Mouse (Mus musculus) 3134 (cell line): ENCODE results near the gene Gm21992.
A peak's percentile ranks its signal among the peaks of the same experiment; 100 is the strongest.

Source experiments
- DNase-seq: peaks from one replicate; pipeline ENCODE4 v3.0.0-alpha.2; 2011; ENCODE audit warnings: low spot score; ENCODE audit not compliant: insufficient read length; ENCODE audit errors: extremely low read depth

The Gm21992 gene

DNA sequence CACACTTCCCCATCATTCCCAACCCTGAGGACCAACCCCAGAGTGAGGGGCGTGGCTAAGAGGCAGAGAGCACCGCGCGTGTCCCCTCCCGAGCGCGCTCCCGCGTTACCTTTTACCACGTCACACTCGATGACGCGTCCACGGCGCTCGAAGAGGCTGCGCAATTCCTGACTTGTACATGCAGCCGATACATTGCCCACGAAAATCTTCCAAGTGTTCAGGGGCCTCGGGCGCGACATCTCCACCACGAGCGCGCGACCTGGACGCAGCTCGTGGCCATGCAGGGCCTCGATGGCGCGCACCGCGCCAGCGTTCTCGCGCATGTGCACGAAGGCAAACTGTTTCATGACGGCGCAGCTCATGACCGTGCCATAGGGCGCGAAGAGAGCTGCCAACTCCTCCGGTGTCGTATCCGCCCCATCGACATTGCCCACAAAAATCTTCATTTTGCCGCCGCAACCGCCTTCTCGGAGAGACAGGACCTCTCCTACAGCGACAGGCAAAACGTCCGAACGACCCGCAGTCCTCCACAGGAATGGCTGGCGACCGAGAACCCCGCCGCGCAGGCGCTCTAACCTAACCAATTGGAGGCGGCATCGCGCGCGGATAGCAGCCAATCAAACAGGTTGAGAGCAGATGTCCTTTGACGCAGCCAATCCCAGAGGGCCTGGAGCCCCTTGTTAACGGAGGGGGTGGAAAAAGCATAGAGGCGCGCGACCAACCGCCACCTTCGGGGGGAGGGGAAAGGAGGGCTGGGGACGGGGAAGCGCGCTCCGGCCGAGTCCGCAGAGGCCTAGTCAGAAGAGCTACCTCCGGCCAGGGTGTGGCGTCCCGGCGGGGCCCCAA lies at the start of gene Gm21992, which contains the start of gene Rbm14:
Gene Gm21992, minus strand, starts transcription at position 550 of the 846 bp plus-strand sequence.
Gene Rbm14, minus strand, starts transcription at position 572 of the 846 bp plus-strand sequence.
- peak; percentile 97 for DNase-seq

DNA sequence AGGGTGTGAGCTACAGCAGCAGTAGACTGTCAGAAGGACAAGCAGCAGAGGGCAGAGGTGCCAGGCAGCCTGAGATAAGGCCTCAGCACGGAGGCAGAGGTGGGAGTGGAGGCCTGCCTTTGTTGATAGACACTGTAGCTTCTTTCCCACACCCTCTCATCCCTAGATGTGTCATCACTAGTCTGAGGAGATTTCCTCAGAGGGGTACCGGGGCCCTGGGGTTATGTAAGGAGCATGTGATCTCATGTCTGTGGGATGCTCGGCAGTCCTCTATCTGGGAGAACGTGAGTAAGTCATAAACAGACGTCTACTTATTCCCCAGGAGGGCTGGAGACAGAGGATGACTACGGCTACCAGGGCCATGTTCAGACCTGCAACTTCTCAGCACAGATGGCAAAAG lies 47.7 kb upstream of the Gm21992 start:
- no peak for DNase-seq

DNA sequence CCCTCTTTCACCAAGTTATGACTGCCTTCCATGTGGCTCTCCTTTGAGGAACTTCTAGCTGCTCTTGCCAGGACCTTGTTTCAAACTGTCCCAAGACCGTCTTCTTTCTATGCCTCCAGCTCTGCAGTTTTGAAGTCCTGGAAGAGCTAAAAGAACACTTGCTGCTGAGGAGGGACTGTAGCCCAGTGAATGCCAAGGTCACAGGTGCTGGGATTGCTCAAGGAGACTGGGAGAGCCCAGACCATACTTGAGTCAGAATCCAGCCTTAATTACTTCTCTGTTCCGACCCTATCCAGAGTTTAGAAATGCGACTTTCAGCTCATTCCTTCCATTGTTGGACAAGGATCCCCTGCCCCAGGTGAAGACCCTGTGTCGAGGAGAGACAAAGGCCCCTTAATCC lies 44.5 kb upstream of the Gm21992 start:
- DNase-seq = no peak

DNA sequence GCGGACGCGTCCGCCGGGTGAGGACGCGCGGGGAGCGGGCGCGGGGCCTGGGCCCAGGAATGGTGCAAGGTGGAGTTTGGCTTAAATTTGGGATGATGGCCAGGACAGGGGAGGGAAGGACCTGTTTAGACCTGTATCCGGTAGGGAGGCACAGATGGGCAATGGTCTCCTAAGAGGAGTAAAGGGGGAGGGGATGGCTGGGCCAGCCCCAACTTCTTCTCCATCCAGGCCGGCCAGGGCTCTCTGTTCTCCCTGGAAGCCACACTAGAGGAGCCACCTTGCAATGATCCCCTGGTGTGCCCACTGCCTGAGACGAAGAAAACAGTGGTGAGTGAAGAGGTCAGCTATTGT lies 44.0 kb upstream of the Gm21992 start:
- DNase-seq = no peak

DNA sequence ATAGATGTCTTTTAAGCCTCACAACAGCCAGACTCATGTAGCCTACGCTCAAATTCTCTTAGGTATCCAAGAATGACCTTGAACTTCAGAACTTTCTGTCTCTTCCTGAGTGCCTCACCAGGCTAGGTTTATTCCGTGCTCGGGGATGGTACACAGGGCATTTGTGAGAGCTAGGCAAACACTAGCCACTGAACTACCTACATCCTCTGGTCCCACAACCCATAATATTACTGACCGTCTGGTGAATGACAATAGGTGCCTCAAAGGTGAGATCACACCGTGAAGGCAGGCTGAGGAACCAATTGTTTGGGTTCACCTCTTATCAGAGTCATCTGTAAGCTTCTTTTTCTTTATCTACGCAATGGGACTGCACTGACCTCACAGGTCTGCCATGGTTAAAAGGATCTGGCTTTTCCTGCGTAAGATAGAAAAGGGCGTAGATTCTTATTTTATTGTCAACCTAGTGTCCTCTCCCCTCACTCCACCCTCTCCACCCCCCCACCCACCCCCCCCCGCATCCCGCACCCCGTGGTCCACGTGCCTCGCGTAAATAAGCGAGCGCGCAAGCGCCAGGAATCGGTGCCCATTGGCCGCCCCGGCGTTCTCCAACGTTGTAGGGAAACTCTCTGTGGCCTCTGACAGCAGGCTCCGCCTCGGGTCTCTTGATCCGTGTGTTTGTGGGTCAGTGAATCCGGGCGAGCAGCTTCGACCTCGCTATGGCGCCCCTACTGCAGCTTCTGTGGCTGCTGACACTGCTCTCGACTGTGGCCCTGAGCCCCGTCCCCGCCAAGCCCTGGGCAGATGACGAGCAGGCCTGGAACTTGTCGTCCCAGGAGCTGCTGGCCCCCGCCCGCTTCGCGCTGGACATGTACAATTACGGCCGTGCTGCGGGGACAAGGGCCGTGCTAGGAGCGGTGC lies 43.4 kb upstream of the Gm21992 start, which contains the start of gene Ctsf:
Gene Ctsf, plus strand, starts transcription at position 579 of the 918 bp plus-strand sequence.
- no peak for DNase-seq

DNA sequence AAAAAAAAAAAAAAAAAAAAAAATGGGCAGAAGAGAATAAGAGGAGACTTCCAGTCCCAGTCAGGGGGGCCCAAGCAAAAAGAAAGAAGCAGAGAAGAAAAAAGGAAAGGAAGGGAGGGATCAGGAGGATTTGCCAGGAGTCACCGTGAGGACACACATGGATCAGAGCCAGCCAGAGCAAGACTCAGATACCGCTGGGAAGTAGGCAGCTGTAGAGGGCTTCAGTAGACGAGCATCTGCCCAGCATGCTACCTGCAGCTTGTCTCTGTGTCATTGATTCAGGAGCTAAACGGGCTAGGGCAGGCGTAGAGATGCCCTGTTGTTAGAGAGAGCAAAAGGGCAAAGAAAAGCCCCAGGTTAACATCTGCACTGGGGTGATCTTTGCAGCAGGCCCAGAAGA lies 38.9 kb upstream of the Gm21992 start:
- DNase-seq = no peak

DNA sequence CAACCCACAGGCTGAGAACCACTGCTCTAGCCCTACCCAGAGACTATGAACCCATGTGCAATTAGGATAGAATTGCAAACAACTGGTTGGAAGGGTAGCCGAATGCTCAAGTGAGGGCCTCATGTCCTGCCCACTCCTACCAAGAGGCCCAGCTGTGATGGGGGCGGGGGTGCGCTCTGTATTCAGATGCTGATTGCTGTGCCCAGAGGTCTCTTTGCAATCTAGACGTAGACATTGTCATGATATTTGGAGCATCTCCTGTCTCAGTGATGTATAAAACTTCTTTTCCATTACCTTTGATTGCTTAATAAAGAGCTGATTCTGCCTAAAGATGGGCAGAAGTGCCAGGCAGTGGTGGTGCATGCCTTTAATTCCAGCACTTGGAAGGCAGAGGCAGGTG lies 38.4 kb upstream of the Gm21992 start:
- DNase-seq = no peak

DNA sequence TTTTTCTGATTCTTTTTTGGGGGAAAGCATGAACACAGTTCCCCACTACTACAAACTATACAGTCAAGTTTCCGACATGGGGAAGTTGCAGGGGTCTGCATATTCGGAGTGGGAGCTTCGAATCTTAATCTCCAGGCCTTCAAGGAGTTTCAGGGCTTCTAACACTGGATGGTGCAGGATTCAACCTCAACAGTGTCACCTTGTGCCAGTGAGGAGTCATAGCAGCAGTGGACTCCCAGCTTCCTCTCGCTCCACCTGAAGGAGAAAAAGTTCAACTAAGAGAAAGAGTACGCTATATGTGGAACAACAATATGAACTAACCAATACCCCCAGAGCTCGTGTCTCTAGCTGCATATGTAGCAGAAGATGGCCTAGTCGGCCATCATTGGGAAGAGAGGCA lies 36.1 kb upstream of the Gm21992 start:
- no peak for DNase-seq

DNA sequence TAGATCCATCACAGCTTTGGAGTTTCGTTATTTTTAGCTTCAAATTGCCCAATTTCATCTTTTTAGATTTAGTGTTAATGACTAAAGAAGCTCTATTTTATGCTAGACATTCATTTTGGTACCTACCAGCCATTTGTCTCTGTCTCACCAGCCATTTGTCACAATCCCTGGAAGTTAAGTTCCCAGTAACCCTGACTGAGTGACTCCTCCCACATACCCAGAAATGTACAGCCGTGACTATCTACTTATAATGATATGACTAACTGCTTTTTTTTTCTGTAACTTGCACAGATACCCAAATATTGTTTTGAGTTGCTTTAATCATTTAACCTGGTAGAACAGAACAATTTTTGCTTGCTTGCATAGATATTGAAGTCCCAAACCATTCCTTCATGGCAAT lies 34.4 kb upstream of the Gm21992 start:
- DNase-seq = no peak

DNA sequence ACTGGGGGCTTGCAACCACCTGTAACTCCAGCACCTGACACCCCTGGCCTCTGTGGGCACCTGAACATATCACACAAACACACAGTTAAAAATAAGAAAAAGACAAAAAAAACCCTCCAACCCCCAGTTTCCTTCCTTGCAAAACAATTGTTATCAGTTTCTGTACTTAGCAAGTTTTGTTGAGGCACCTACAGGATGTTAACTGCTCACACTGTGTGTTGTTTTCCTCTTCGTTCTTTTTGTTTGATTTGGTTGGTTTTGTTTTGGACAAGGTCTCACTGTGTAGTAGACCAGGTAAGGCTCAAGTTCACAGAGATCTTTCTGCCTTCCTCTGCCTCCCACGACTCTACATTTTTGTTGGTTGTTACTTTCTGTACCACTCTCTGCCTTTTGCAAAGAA lies 31.2 kb upstream of the Gm21992 start:
- DNase-seq = no peak

DNA sequence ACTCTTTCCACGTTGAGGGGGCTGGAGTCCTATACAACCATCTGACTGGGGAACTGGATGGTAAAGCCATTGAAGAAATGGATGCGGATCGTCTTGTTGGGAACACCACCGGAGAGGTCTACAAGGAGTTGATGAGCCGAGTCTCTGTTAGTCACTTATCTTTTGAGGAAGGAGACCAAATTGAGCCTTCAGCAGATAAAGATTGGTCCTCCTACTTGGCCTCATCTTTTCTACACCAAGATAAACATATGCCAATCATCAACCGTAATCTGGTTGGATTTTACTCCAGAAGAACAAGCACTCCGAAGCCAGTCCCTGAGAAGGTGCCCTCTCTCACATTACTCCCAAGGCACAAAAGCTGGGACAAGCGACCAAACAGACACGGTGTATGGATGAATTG lies 29.4 kb upstream of the Gm21992 start:
- DNase-seq = no peak

DNA sequence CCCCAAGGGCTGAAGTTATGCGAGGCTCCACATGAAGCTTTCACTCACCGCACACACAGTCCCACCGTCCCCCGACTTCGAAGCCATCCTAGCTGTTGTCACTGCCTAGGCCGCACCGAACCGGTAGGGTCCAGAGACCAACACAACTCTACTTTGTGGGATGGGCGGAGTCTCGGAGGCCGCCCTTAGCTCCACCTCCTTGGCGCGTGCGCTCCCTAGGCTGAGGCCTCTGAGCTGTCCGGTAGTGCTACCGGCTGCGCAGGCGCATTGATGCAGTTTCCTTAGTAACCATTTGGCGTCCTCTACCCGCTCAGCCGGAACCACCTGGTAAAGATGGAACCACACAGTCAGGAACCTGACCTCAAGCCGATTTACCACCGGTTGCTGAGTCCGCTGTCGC lies 27.7 kb upstream of the Gm21992 start, which contains the start of the genes Ccs and Ccdc87:
Gene Ccs, minus strand, starts transcription at position 184 of the 400 bp plus-strand sequence.
Gene Ccdc87, plus strand, starts transcription at position 218 of the 400 bp plus-strand sequence.
- DNase-seq = peak; percentile 88

DNA sequence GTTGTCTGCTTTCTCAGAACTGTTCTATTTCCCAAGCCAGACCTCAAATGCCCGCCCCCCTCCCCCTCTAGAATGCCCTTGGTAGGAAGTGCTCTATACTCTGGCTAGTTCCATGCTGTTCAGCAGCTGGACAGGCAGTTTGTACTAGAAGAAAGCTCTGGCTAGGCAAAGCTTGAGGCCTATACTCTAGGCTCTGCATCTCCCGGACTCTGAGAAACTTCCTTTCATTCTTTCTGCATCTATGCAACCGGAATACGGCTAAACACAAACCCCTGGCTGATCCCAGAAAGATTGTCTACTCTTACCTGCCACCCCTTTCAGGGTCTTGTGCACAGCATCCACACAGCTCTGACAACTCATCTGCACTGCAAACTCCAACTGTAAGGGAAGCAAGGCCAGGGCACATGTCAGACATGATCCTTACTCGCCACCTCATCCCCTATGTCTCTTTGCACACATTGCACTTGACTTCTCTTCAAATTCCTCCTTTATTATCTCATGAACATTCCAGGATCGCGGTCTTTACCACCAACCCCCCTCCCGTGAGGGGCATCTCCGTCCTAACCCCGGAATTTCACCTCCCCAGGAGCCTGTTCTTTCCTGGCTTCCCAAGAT lies 27.2 kb upstream of the Gm21992 start:
- no peak for DNase-seq

DNA sequence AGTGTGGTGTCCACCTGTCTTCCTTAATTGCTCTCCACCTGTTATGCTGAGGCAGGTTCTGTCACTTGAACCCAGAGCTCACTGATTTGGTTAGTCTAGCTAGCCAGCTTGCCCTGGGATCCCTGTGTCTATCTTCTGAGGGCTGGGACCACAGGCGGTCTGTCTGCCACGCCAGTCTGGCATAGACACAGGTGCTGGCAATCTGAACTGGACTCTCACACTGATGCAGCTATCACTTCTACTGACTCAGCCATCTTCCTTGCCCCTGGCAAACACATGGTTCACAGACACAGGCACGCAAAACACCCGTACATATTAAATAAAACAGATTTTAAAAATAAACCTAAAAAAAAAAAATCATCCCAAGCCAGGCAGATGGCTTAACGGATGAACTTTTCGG lies 25.6 kb upstream of the Gm21992 start:
- DNase-seq = no peak

DNA sequence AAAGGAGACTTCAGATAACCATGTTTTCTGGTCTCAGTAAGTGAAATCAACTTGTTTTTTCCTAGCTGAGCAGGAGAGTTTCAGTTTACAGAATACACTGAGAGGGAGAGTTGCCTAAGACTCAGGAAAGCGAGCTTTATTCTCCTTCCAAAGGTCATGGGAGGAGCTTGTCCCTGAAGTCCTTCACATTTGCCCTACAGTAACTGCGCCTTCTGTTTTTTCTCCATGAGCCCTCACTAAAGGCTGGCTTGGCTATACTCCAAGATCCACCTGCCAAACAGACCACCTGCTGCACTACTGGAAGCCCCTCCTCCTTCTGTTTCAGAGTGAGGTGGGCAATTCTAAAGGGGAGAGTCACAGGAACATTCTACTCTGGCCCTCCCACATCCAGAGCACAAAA lies 24.7 kb upstream of the Gm21992 start:
- no peak for DNase-seq

DNA sequence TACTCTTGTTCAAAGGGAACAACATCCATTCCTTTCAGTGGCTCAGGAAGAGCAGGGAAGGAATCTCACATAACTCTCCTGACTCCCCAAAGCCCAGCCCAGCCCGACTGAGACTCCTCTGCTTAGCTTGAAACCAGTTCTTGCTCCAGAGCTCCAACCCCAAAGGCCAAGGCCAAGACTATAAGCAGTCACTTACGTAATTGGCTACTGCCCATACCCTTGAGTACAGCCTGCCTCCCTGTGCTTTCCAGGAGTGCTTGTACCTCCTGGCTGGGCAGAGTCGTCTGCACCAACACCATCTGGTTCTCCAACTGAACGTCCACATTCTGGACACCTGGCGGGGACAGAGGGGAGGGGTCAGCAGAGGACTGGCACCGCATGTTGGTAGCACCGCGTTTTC lies 22.6 kb upstream of the Gm21992 start:
- no peak for DNase-seq

DNA sequence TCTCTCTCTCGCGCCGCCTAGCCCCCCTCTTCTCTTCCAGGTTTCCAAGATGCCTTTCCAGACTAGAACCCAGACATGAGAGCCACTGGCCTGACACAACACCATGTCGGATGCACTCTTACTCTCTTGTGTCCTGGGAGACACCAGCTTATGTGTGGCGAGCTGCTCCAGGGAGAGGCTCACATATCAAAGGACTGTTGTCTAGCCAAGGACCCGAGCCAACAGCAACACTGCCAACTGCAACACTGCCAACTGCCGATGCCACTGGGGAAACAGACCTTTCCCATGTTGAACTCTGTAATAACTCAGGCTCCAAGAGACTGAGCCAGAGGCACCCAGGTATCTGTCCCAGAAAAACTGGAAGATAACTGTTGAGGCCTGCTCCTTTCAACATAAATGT lies 17.7 kb upstream of the Gm21992 start:
- no peak for DNase-seq

DNA sequence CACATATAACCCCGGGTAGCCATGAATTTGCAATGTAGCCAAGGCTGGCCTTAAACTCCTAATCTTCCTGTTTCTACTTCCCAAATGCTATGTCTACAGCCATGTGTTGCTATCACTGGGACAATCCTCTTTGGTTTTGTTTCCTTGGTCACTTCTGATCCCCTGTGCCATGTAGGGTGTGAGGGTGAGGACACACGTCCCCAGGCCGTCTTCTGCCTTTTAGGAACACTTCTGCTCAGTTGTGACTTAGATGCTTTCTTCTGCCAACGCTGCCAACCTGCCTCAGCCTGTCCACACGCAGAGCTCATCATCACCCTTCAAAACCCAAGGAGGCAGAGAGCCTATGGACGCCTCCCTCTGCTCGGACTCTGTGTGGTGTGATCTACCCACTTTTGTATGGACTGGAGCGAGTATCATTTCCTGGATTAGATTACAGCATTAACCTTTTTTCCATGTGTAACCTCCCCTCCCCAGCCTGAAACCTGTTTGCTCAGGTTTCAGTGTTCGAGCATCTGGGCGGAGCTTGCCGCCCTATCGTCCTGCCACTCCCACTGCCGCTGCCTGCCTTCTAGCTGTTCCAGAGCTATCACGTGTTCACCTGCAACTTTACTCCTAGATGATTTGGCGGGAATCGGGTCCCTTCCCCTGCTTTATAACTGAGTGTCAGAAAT lies 17.2 kb upstream of the Gm21992 start:
- DNase-seq = no peak

DNA sequence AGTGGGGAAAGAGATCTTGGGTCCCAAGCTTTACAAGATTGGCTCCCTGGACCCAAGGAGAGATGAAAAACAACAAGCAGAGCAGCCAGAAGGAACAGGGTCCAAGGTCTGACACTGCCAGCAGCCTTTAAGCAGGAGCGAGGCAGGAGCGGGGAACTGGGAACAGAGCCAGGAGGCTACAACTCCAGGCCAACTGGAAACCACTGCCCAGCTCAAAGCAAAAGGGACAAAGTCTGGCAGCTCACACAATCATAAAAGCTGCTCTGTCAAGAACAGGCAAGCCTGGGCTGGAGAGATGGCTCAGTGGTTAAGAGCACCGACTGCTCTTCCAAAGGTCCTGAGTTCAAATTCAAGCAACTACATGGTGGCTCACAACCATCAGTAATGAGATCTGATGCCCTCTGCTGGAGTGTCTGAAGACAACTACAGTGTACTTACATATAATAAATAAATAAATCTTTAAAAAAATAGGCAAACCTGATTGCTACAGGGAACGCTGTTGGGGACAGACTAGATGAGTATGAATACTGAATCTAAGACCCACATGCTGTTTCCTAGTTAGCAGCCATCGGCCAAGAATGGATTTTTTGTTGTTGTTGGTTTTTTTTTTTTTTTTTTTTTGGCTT lies 9.4 kb upstream of the Gm21992 start:
- DNase-seq = peak; percentile 51
